Mouse (Mus musculus) G1E (cell line): Measurements from ENCODE around the gene Gm17622.

Experiments used
- CTCF ChIP-seq: IDR thresholded peaks from 2 replicates; pipeline ENCODE4 v1.5.1; 2012; ENCODE audit warnings: low read depth, low read length, inconsistent platforms, mixed read lengths
- GATA1 ChIP-seq: IDR thresholded peaks from 2 replicates; pipeline ENCODE4 v1.6.1; 2012; ENCODE audit warnings: borderline replicate concordance, low read length, inconsistent platforms, mixed read lengths
- GATA2 ChIP-seq: IDR thresholded peaks from 2 replicates; pipeline ENCODE4 v1.6.1; 2012; ENCODE audit warnings: low read depth, low read length, inconsistent platforms, borderline replicate concordance
- POLR2AphosphoS5 ChIP-seq: IDR thresholded peaks from 2 replicates; pipeline ENCODE4 v1.6.1; 2012; ENCODE audit warnings: low read depth, low read length, inconsistent platforms; ENCODE audit not compliant: insufficient replicate concordance
- TAL1 ChIP-seq: conservative IDR thresholded peaks from 2 replicates; pipeline ENCODE4 v1.6.1; 2012; ENCODE audit warnings: low read depth, low read length, inconsistent platforms, mixed read lengths

- TF ChIP-seq TAL1, result no peak
- no peak for TF ChIP-seq CTCF
- TF ChIP-seq GATA1, result no peak
- TF ChIP-seq POLR2AphosphoS5, result no peak
- TF ChIP-seq GATA2, result no peak
Observed at GRCm38 (mm10) chr13:96538103-96538502, 47.6 kb downstream of the Gm17622 start.
